Mouse (Mus musculus) G1E (cell line): ENCODE measurements around the gene Irs2.

Experiments
- CTCF ChIP-seq: IDR thresholded peaks from 2 replicates; pipeline ENCODE4 v1.5.1; 2012; ENCODE audit warnings: low read depth, low read length, inconsistent platforms, mixed read lengths
- POLR2AphosphoS5 ChIP-seq: IDR thresholded peaks from 2 replicates; pipeline ENCODE4 v1.6.1; 2012; ENCODE audit warnings: low read depth, low read length, inconsistent platforms; ENCODE audit not compliant: insufficient replicate concordance

DNA sequence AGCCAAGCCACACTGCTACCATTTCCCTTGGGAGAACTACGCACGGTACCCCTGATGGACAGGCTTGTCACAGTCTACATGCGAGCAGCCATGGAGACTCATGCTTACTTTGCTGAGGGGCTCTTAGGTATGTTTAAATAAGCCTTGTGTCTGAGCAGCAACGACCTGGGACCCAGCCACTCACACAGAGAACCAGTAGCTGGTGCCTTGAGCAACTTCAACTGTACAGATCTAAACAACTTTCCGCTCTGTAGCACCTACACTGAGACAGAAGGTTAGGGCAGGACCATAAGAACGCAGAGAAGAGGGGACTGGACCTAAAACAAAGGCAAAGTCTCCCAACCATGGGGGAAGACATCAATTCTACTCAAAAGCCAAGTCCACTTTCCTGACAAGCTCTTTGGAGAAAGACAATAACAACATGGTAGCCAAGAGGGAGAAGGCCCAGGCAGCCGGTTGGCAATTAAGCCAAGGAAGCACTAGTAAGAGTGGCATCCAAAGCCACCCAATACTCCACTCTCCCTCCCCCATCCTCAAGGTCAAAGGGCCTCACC lies 4.3 kb downstream of the Irs2 start:
- TF ChIP-seq CTCF = no peak
- no peak for TF ChIP-seq POLR2AphosphoS5
